Mouse (Mus musculus): ENCODE results near the gene Dusp11.

DNA sequence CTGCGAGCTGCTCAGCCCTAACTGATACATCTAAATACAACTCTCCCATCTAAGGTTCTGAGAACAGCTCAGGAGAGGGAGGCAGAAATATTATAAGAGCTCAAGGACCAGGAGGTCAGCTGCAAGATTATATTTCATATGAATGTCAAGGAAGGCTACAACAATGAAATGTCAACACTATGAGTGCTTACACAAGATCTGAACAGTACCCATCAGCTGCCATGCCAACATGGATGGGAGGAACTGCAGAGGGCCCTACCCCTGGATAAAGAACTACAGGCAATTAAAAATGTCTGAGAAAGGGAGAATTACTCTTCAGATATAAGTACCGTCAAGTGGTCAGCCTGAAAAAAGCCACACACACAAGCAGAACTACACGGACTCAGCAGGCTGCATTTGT, 3.9 kb downstream of the Dusp11 start:
- TF ChIP-seq EP300 (IDR thresholded peaks at IDR 0.05; ENCODE audit: insufficient read depth, low read depth, low read length) (no peak), CTCF (IDR thresholded peaks at IDR 0.05; ENCODE audit: low read depth, low read length) (no peak)

Measured in ES-Bruce4 (cell line).